Mouse (Mus musculus) left cerebral cortex, postnatal 10 days (tissue): ENCODE data around the gene Fibp. TPM values are rescaled to one million over a fixed set of nuclear protein-coding genes. Genes with fewer than 3 reads are reported as not detected.

Experiments
- DNase-seq, 2 experiments: peaks; one replicate each; pipeline ENCODE4 v3.0.0; 2021 to 2022; ENCODE audit warnings: low spot score in 2 of 2, mixed read lengths in 1 of 2; ENCODE audit errors: extremely low spot score in 1 of 2
- intact Hi-C: fragments of 180-260 bp; cut with DNase I; formaldehyde crosslinking; loops from one replicate; pipeline ENCODE4 v1.15.1; 2025
- total RNA-seq, 2 experiments: library from RNA; stranded (reverse); gene quantifications; 2 replicates each; pipeline ENCODE4 v1.2.3; 2021

Fibp gene
- total RNA-seq, 2 experiments from 2014 or later, result 89.9 to 90.4 TPM

GRCm38 (mm10) chr19:5429806-5430205 is 30.6 kb upstream of the Fibp start:
- peak in 1 of 2 experiments; percentile 54 for DNase-seq
- intact Hi-C loops, result no loop called here

GRCm38 (mm10) chr19:5430408-5430807 is 30.0 kb upstream of the Fibp start:
- intact Hi-C loops, result no loop called here
- no peak for DNase-seq

- intact Hi-C loops, result no loop called here
- no peak for DNase-seq
Observed at GRCm38 (mm10) chr19:5431911-5432464, 28.4 kb upstream of the Fibp start.

- intact Hi-C loops, result no loop called here
- peak in 1 of 2 experiments; percentile 65 for DNase-seq
Observed at GRCm38 (mm10) chr19:5432992-5433852, 27.2 kb upstream of the Fibp start.

GRCm38 (mm10) chr19:5433951-5434350 is 26.5 kb upstream of the Fibp start:
- intact Hi-C loops, result no loop called here
- DNase-seq, result no peak

GRCm38 (mm10) chr19:5444371-5444908 is 16.0 kb upstream of the Fibp start:
- intact Hi-C loops, result no loop called here
- no peak for DNase-seq

- intact Hi-C loops, result no loop called here
Observed at GRCm38 (mm10) chr19:5444954-5445353, 15.5 kb upstream of the Fibp start.

GRCm38 (mm10) chr19:5445747-5446146 is 14.7 kb upstream of the Fibp start:
- no peak for DNase-seq
- intact Hi-C loops, result no loop called here

More at GRCm38 (mm10) chr19:5444954-5445353, 15.5 kb upstream of the Fibp start:
- DNase-seq, result no peak

- intact Hi-C loops, result no loop called here
- peak in 1 of 2 experiments; percentile 83 for DNase-seq
Observed at GRCm38 (mm10) chr19:5447515-5448353, 12.7 kb upstream of the Fibp start, which contains the start of gene Fosl1. TSS of gene Fosl1 (plus strand) at chr19:5447547.

GRCm38 (mm10) chr19:5448354-5449150 is 11.9 kb upstream of the Fibp start:
- DNase-seq, result peak in 1 of 2 experiments; percentile 48

GRCm38 (mm10) chr19:5449673-5450072 is 10.7 kb upstream of the Fibp start:
- no peak for DNase-seq
- intact Hi-C loops, result no loop called here

More at GRCm38 (mm10) chr19:5448354-5449150, 11.9 kb upstream of the Fibp start:
- intact Hi-C loops, result no loop called here

- DNase-seq, result no peak
- intact Hi-C loops, result no loop called here
Observed at GRCm38 (mm10) chr19:5451766-5452165, 8.6 kb upstream of the Fibp start.

GRCm38 (mm10) chr19:5455037-5455436 is 5.4 kb upstream of the Fibp start:
- intact Hi-C loops, result no loop called here
- DNase-seq, result peak in 1 of 2 experiments; percentile 41

GRCm38 (mm10) chr19:5455568-5455967 is 4.8 kb upstream of the Fibp start:
- DNase-seq, result peak in 1 of 2 experiments; percentile 55
- intact Hi-C loops, result no loop called here

- intact Hi-C loops, result no loop called here
- peak in 1 of 2 experiments; percentile 74 for DNase-seq
Observed at GRCm38 (mm10) chr19:5456241-5456921, 4.0 kb upstream of the Fibp start.

GRCm38 (mm10) chr19:5456922-5457745 is 3.3 kb upstream of the Fibp start:
- DNase-seq, result peak; percentile 93 to 99
- intact Hi-C loops, result no loop called here
